Mouse (Mus musculus) MEL (cell line): ENCODE data around the gene Usp32. TPM values are rescaled to one million over a fixed set of nuclear protein-coding genes. Genes with fewer than 3 reads are reported as not detected.

Experiments used
- DNase-seq: peaks from one replicate; pipeline ENCODE4 v3.0.0; 2011; ENCODE audit warnings: low read depth, low spot score
- H3K27ac ChIP-seq: 2 replicates; pipeline ENCODE4 v1.5.1; 2012; ENCODE audit warnings: low read depth, mild to moderate bottlenecking, control low read depth, low read length, moderate library complexity; ENCODE audit not compliant: control insufficient read depth
- H3K27me3 ChIP-seq, 2 experiments: fragments of 150-350 bp in 1 of 2; sonication (generic) in 1 of 2; 2 replicates each; pipeline ENCODE4 v1.6.1; 2012; ENCODE audit warnings: low read length in 2 of 2, mild to moderate bottlenecking in 2 of 2, improper control_type of control experiment in 1 of 2, moderate library complexity in 1 of 2; ENCODE audit not compliant: insufficient read depth in 2 of 2, control insufficient read depth in 1 of 2
- H3K36me3 ChIP-seq, 2 experiments: 2 replicates each; pipeline ENCODE4 v1.6.1; 2012 to 2014; ENCODE audit warnings: low read length in 2 of 2, improper control_type of control experiment in 1 of 2, inconsistent platforms in 1 of 2, mild to moderate bottlenecking in 1 of 2; ENCODE audit not compliant: insufficient read depth in 2 of 2, control insufficient read depth in 1 of 2
- H3K4me1 ChIP-seq, 2 experiments: fragments of 150-350 bp in 1 of 2; sonication (generic) in 1 of 2; 2 replicates each; pipeline ENCODE4 v1.6.1; 2012; ENCODE audit warnings: low read length in 2 of 2, improper control_type of control experiment in 1 of 2, mild to moderate bottlenecking in 1 of 2; ENCODE audit not compliant: insufficient read depth in 2 of 2, control insufficient read depth in 1 of 2
- H3K4me3 ChIP-seq, 2 experiments: fragments of 150-350 bp in 1 of 2; sonication (generic) in 1 of 2; 2 replicates each; pipeline ENCODE4 v1.5.1; 2012; ENCODE audit warnings: low read depth in 2 of 2, low read length in 2 of 2, mild to moderate bottlenecking in 2 of 2, moderate library complexity in 2 of 2, control low read depth in 1 of 2, improper control_type of control experiment in 1 of 2; ENCODE audit not compliant: control insufficient read depth in 1 of 2, insufficient read depth in 1 of 2
- H3K79me2 ChIP-seq: 2 replicates; pipeline ENCODE4 v1.6.1; 2012; ENCODE audit warnings: mild to moderate bottlenecking, low read length, moderate library complexity; ENCODE audit not compliant: control insufficient read depth, poor library complexity, insufficient read depth
- H3K9ac ChIP-seq: 2 replicates; pipeline ENCODE4 v1.6.1; 2012; ENCODE audit warnings: low read depth, mild to moderate bottlenecking, control low read depth, low read length, moderate library complexity; ENCODE audit not compliant: control insufficient read depth, poor library complexity, severe bottlenecking
- H3K9me3 ChIP-seq: fragments of 150-350 bp; sonication (generic); replicated peaks from 2 replicates; pipeline ENCODE4 v1.6.1; 2012; ENCODE audit warnings: mild to moderate bottlenecking, low read length, improper control_type of control experiment, moderate library complexity; ENCODE audit not compliant: insufficient read depth
- BHLHE40 ChIP-seq: IDR thresholded peaks from 2 replicates; pipeline ENCODE4 v1.6.1; 2012; ENCODE audit warnings: low read depth, mild to moderate bottlenecking, inconsistent platforms, low read length, improper control_type of control experiment, borderline replicate concordance
- CHD1 ChIP-seq: IDR thresholded peaks from 2 replicates; pipeline ENCODE4 v1.6.1; 2012; ENCODE audit warnings: low read depth, mild to moderate bottlenecking, inconsistent platforms, low read length, improper control_type of control experiment
- CHD2 ChIP-seq: IDR thresholded peaks from 2 replicates; pipeline ENCODE4 v1.6.1; 2011; ENCODE audit warnings: low read length, improper control_type of control experiment
- CTCF ChIP-seq, 3 experiments: IDR thresholded peaks in 2 of 3; conservative IDR thresholded peaks in 1 of 3; 2 replicates each; pipeline ENCODE4 v1.5.1; 2011 to 2012; ENCODE audit warnings: low read length in 3 of 3, low read depth in 2 of 3, mild to moderate bottlenecking in 2 of 3, improper control_type of control experiment in 1 of 3, inconsistent platforms in 1 of 3, mixed read lengths in 1 of 3, moderate library complexity in 1 of 3; ENCODE audit not compliant: control insufficient read depth in 1 of 3, insufficient read depth in 1 of 3, poor library complexity in 1 of 3, severe bottlenecking in 1 of 3
- ELF1 ChIP-seq: IDR thresholded peaks from 2 replicates; pipeline ENCODE4 v1.6.1; 2014; ENCODE audit warnings: low read depth, mild to moderate bottlenecking, inconsistent platforms, low read length, improper control_type of control experiment, moderate library complexity
- EP300 ChIP-seq, 2 experiments: IDR thresholded peaks; 2 replicates each; pipeline ENCODE4 v1.6.1; 2011; ENCODE audit warnings: improper control_type of control experiment in 2 of 2, low read length in 2 of 2, low read depth in 1 of 2, mild to moderate bottlenecking in 1 of 2
- GABPA ChIP-seq: IDR thresholded peaks from 2 replicates; pipeline ENCODE4 v1.6.1; 2012; ENCODE audit warnings: low read depth, mild to moderate bottlenecking, inconsistent platforms, low read length, improper control_type of control experiment, moderate library complexity
- MAFK ChIP-seq: IDR thresholded peaks from 2 replicates; pipeline ENCODE4 v1.6.1; 2011; ENCODE audit warnings: low read depth, mild to moderate bottlenecking, low read length, improper control_type of control experiment, borderline replicate concordance
- MXI1 ChIP-seq: IDR thresholded peaks from 2 replicates; pipeline ENCODE4 v1.6.1; 2011; ENCODE audit warnings: mild to moderate bottlenecking, low read depth, low read length, improper control_type of control experiment
- NELFE ChIP-seq: IDR thresholded peaks from 2 replicates; pipeline ENCODE4 v1.6.1; 2011; ENCODE audit warnings: low read depth, low read length, improper control_type of control experiment
- NRF1 ChIP-seq: IDR thresholded peaks from 2 replicates; pipeline ENCODE4 v1.6.1; 2014; ENCODE audit warnings: low read depth, mild to moderate bottlenecking, inconsistent platforms, low read length, improper control_type of control experiment, moderate library complexity; ENCODE audit not compliant: poor library complexity, insufficient read depth, severe bottlenecking
- RAD21 ChIP-seq: IDR thresholded peaks from 2 replicates; pipeline ENCODE4 v1.6.1; 2011; ENCODE audit warnings: mild to moderate bottlenecking, low read depth, low read length, improper control_type of control experiment
- SIN3A ChIP-seq: IDR thresholded peaks from 2 replicates; pipeline ENCODE4 v1.6.1; 2012; ENCODE audit warnings: low read length, improper control_type of control experiment, inconsistent platforms
- SMC3 ChIP-seq: IDR thresholded peaks from 2 replicates; pipeline ENCODE4 v1.6.1; 2011; ENCODE audit warnings: low read depth, low read length, improper control_type of control experiment
- TBP ChIP-seq: IDR thresholded peaks from 2 replicates; pipeline ENCODE4 v1.8.0; 2011; ENCODE audit warnings: low read depth, low read length, improper control_type of control experiment
- TCF12 ChIP-seq: IDR thresholded peaks from 2 replicates; pipeline ENCODE4 v1.6.1; 2014; ENCODE audit warnings: low read depth, mild to moderate bottlenecking, inconsistent platforms, low read length, improper control_type of control experiment, moderate library complexity
- UBTF ChIP-seq: IDR thresholded peaks from 2 replicates; pipeline ENCODE4 v1.6.1; 2012; ENCODE audit warnings: low read depth, mild to moderate bottlenecking, inconsistent platforms, low read length, improper control_type of control experiment, moderate library complexity, borderline replicate concordance; ENCODE audit not compliant: insufficient read depth
- USF1 ChIP-seq: IDR thresholded peaks from 2 replicates; pipeline ENCODE4 v1.6.1; 2014; ENCODE audit warnings: low read depth, mild to moderate bottlenecking, inconsistent platforms, low read length, improper control_type of control experiment, moderate library complexity
- ZMIZ1 ChIP-seq: IDR thresholded peaks from 2 replicates; pipeline ENCODE4 v1.6.1; 2012; ENCODE audit warnings: low read depth, mild to moderate bottlenecking, inconsistent platforms, low read length, improper control_type of control experiment, moderate library complexity
- polyA plus RNA-seq, 2 experiments: library from polyadenylated mRNA; stranded (reverse) in 1 of 2; unstranded in 1 of 2; fragments of >175 nt in 1 of 2; fragments of >200 nt in 1 of 2; gene quantifications; 2 replicates each; pipeline versions ENCODE4 v1.2.1 to v1.2.4; 2012; ENCODE audit warnings: low replicate concordance in 2 of 2, low read depth in 1 of 2; ENCODE audit not compliant: insufficient read length in 2 of 2, insufficient read depth in 1 of 2, missing spikeins in 1 of 2
- total RNA-seq: library from RNA; depleted of rRNA; stranded (reverse); fragments of 300-350 nt; gene quantifications from 2 replicates; pipeline ENCODE4 v1.2.3, GENCODE M21; 2012

The Usp32 gene
- total and polyA plus RNA-seq, 3 experiments = 11.3 to 11.5 TPM; not detected in 1

DNA sequence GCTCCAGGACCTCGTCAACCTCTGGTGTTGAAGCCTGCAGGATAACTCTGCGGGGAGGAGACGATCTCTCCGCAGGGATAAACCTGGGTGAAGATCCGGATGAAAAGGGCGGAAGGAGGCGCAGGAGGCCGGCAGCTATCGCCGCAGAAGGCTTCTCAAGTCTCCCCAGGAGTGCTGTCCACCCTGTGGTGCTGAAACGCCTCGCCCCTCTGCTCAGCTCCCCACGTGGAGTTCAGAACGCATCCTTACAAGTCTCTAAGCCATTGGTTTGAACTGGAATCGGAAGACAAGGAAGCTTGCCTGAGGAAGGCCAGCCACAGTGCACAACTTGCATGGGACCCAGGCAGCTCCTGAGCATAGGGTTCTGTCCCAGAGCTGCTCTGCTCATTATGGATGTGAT is 196.0 kb downstream of the Usp32 start:
- Histone ChIP-seq H3K36me3 (no peaks in the 10 kb centered on the region), H3K4me1 (no peaks in the 10 kb centered on the region), H3K27ac (no peak overlapping the region), H3K4me3 (no peak overlapping the region), H3K79me2 (no peaks in the 10 kb centered on the region), H3K27me3 (peaks cover 4 to 5% of the 10 kb centered on the region in 2 experiments), H3K9ac (no peak overlapping the region), H3K9me3 (no peaks in the 10 kb centered on the region)
- TF ChIP-seq CTCF (IDR thresholded peaks at IDR 0.05 in 2 of 3, conservative IDR thresholded peaks at IDR 0.05 in 1 of 3; ENCODE audit: control insufficient read depth in 1 of 3, insufficient read depth in 1 of 3, low read depth in 2 of 3, low read length in 3 of 3, poor library complexity in 1 of 3, severe bottlenecking in 1 of 3) (no peak), TBP (no peak), SIN3A (peak; percentile 77), MXI1 (peak; percentile 91)
- DNase-seq = peak; percentile 72

GRCm38 (mm10) chr11:84940140-84940539 is 199.8 kb downstream of the Usp32 start:
- H3K27ac ChIP-seq = no peak overlapping the region
- no peak for DNase-seq
- H3K4me1 ChIP-seq = no peaks in the 10 kb centered on the region
- H3K27me3 ChIP-seq = peaks cover 3 to 6% of the 10 kb centered on the region in 2 experiments; a peak in 3 of 4 replicates
- no peaks in the 10 kb centered on the region for H3K36me3 ChIP-seq
- no peaks in the 10 kb centered on the region for H3K79me2 ChIP-seq
- TF ChIP-seq CHD1 = no peak
- no peak for TF ChIP-seq EP300 (IDR thresholded peaks at IDR 0.05; ENCODE audit: low read depth in 1 of 2, low read length in 2 of 2)
- no peak for TF ChIP-seq CHD2
- TF ChIP-seq SMC3 = no peak
- no peak for TF ChIP-seq ZMIZ1
- no peak for TF ChIP-seq GABPA
- TF ChIP-seq USF1 = no peak
- no peak for TF ChIP-seq MAFK
- no peak for TF ChIP-seq UBTF
- no peak for TF ChIP-seq NELFE
- no peak for TF ChIP-seq TCF12
- TF ChIP-seq SIN3A = no peak
- TF ChIP-seq RAD21 = no peak
- no peak for TF ChIP-seq CTCF (IDR thresholded peaks at IDR 0.05 in 2 of 3, conservative IDR thresholded peaks at IDR 0.05 in 1 of 3; ENCODE audit: control insufficient read depth in 1 of 3, insufficient read depth in 1 of 3, low read depth in 2 of 3, low read length in 3 of 3, poor library complexity in 1 of 3, severe bottlenecking in 1 of 3)
- TF ChIP-seq BHLHE40 = no peak
- TF ChIP-seq ELF1 = no peak
- TF ChIP-seq NRF1 = no peak
- H3K9me3 ChIP-seq = no peaks in the 10 kb centered on the region
- H3K4me3 ChIP-seq = no peak overlapping the region
- H3K9ac ChIP-seq = no peak overlapping the region
